Mouse (Mus musculus) olfactory bulb, adult 2 months (tissue): ENCODE data around the gene Agtr1a. TPM values are rescaled to one million over a fixed set of nuclear protein-coding genes. Genes with fewer than 3 reads are reported as not detected.

Experiments used
- H3K27ac ChIP-seq: fragments of 200-500 bp; 2 replicates; pipeline ENCODE4 v1.5.1; 2012; ENCODE audit warnings: low read depth, low read length; ENCODE audit not compliant: insufficient read depth
- H3K4me1 ChIP-seq: fragments of 200-500 bp; 2 replicates; pipeline ENCODE4 v1.6.1; 2012; ENCODE audit warnings: low read length; ENCODE audit not compliant: control insufficient read depth, insufficient read depth
- H3K4me3 ChIP-seq: fragments of 200-500 bp; 2 replicates; pipeline ENCODE4 v1.5.1; 2012; ENCODE audit warnings: mild to moderate bottlenecking, low read depth, low read length, moderate library complexity; ENCODE audit not compliant: insufficient read depth
- CTCF ChIP-seq: fragments of 200-500 bp; IDR thresholded peaks from 2 replicates; pipeline ENCODE4 v1.5.1; 2012; ENCODE audit warnings: low read depth, mild to moderate bottlenecking, low read length, moderate library complexity; ENCODE audit not compliant: insufficient read depth
- POLR2A ChIP-seq: fragments of 200-500 bp; IDR thresholded peaks from 2 replicates; pipeline ENCODE4 v1.6.1; 2012; ENCODE audit warnings: mild to moderate bottlenecking, low read depth, low read length, moderate library complexity; ENCODE audit not compliant: insufficient read depth
- WGBS: fragments of 180-500 bp; shearing (Covaris S2); methylation state at CpG from one replicate; pipeline ENCODE4 v1.1.7; 2018; 5-methylcytosine and 5-hydroxymethylcytosine counted together
- polyA plus RNA-seq: library from polyadenylated mRNA; stranded (reverse); fragments of >200 nt; gene quantifications from 2 replicates; pipeline ENCODE4 v1.2.4, GENCODE M21; 2012; ENCODE audit warnings: low replicate concordance; ENCODE audit not compliant: missing spikeins, insufficient read depth, insufficient read length

Gene Agtr1a
- polyA plus RNA-seq, result not detected in 2 replicates

DNA sequence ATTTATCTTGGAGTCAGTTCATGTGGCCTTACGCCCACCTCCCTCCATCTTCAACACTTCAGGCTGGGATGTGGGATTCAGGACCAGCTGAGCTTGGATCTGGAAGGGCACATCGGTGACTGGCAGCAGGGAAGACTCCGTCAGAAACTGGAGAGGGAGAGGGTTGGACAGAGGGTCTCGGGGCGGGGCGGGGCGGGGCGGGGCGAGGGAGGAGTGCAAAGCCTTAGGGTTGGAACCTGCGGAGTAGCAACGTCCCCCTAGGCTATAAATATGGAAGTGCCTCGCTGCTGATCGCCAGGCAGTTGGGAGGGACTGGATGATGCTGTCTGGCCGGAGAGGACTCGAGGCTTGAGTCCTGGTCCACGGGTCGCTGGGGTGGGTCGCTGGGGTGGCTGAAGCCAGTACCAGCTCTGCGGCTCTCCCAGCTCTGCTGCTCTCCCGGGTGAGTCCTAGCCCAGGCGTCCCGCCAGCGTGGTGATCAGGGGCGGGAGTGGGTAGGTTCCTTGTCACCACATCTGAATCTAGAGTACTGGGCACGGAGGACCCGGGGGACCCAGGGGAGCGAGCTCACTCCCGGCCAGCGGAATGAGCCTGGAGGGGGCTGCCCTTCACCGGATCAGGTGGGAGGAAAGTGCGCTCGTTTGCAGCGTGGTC lies at the start of gene Agtr1a:
Gene Agtr1a, plus strand, starts transcription at position 294 of the 654 bp plus-strand sequence.
- WGBS, result 3% methylated on average over 33 of the region's 33 CpGs
- TF ChIP-seq POLR2A, result no peak
- no peak for TF ChIP-seq CTCF
- no peak within 1 kb of the TSS for H3K27ac ChIP-seq
- peak within 1 kb of the TSS; percentile 40 for H3K4me3 ChIP-seq
- H3K4me1 ChIP-seq, result peaks cover 7% of the 10 kb centered on the region

GRCm38 (mm10) chr13:30310221-30310620 lies 26.0 kb upstream of the Agtr1a start:
- H3K4me1 ChIP-seq, result no peaks in the 10 kb centered on the region
- TF ChIP-seq POLR2A (no peak), CTCF (no peak)
- 83% methylated on average over 4 of the region's 4 CpGs for WGBS
- no peak overlapping the region for H3K27ac ChIP-seq
- H3K4me3 ChIP-seq, result no peak overlapping the region

DNA sequence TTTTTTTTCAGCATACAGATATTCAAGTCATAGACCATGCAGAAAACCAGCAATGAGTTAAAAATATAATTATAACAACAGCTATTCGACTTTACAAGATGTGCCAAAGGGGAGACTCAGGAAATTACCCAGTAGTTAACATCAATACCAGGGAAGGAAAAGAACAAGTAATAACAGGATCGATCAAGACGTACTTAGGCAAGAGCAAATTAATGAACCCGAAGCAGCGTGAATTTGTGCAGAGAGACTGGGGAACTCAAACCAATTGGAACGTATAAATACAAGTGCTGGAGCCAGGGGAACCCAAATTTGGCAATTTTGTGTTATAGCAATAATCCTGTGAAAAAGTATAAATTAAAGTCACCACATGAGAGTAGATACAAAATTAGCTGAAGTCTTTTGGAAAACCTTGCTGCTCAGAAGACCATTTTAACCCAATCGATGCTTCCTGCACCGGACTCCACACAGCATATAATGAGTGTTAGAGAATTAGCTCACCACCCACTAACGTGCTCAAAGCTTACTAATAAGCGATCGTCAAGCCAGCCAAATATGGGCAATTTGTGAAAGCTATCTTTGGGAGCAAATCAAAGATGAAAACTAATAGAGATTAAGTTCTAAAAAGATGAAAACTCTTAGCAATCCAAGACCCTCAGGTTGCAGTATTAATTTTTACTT lies 11.4 kb upstream of the Agtr1a start:
- TF ChIP-seq CTCF (no peak), POLR2A (no peak)
- Histone ChIP-seq H3K27ac (no peak overlapping the region), H3K4me1 (no peaks in the 10 kb centered on the region), H3K4me3 (no peak overlapping the region)
- 24% methylated on average over 11 of the region's 11 CpGs for WGBS

GRCm38 (mm10) chr13:30331061-30331460 lies 5.2 kb upstream of the Agtr1a start:
- Histone ChIP-seq H3K4me3 (no peak overlapping the region), H3K27ac (no peak overlapping the region), H3K4me1 (peaks cover 1% of the 10 kb centered on the region)
- TF ChIP-seq CTCF, result no peak
- TF ChIP-seq POLR2A, result no peak
- 90% methylated on average over 5 of the region's 5 CpGs for WGBS

GRCm38 (mm10) chr13:30331851-30332250 lies 4.4 kb upstream of the Agtr1a start:
- Histone ChIP-seq H3K4me1 (peaks cover 7% of the 10 kb centered on the region), H3K27ac (no peak overlapping the region), H3K4me3 (no peak overlapping the region)
- 71% methylated on average over 6 of the region's 6 CpGs for WGBS
- no peak for TF ChIP-seq CTCF
- TF ChIP-seq POLR2A, result no peak

DNA sequence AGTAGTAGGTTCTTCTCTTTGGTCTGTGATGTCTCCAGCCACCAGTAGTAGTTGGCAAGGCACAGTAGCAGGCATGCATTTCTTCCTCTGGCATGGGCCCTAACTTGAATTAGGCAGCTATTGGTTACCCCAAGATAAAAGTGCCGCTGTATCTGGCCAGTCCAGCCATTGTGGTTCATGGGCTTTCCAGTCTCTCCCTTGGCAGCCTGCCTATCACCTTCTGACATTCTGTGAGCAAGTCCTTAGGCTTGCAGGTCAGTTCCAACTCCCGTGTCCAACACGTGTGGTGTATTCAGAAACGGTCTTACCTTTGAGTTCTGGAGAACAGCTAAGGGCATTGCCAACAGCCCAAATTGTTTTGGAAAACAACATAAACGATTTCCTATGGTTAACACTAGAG lies 3.7 kb upstream of the Agtr1a start:
- no peak overlapping the region for H3K27ac ChIP-seq
- no peak overlapping the region for H3K4me3 ChIP-seq
- peaks cover 7% of the 10 kb centered on the region for H3K4me1 ChIP-seq
- WGBS, result 85% methylated on average over 5 of the region's 5 CpGs
- TF ChIP-seq POLR2A (no peak), CTCF (no peak)

- 93% methylated on average over 3 of the region's 3 CpGs for WGBS
- H3K27ac ChIP-seq, result no peak overlapping the region
- TF ChIP-seq CTCF (no peak), POLR2A (no peak)
- no peak overlapping the region for H3K4me3 ChIP-seq
- H3K4me1 ChIP-seq, result peaks cover 7% of the 10 kb centered on the region
Observed at GRCm38 (mm10) chr13:30334667-30335066, 1.6 kb upstream of the Agtr1a start.

DNA sequence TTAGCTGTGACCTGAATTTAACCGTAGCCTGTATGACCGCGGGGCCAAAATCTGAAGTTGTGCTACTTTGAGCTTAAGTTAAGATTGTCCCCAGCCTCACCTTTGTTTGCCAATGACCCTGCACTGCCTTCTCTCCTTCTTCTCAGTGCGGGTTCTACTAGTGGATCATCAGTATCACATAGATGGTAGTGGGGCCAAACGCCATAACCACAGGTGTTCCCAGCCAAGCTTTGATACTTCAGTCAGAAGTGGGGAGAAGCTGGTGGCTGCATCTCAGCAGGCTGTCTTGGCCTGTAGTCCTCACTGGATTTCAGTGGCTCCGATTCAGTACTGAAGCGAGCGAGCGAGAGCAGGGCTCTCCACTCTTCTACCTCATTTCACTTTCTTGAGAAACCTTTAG lies 672 bp downstream of the Agtr1a start:
- WGBS, result 48% methylated on average over 9 of the region's 9 CpGs
- no peak overlapping the region for H3K4me3 ChIP-seq

DNA sequence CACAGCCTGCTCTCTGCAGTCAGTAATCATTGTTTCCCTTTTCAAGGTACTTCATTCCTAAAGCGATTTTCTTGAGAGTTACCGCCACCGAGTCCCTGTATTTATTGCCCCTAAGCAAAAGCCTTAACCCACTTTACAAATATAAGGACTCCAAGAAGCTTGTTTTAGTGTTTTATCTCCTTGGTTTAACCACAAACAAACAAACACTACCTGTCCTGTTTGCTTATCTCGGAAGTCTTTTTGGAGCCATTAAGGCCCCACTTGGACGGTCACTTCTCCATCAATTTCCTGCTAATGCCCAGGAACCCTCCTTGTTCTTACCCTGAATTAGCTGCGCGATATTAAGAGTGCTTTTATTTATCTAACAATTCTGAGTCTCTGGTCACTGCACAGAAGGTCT lies 1.4 kb downstream of the Agtr1a start:
- TF ChIP-seq CTCF, result no peak
- no peak for TF ChIP-seq POLR2A
- Histone ChIP-seq H3K4me3 (no peak overlapping the region), H3K27ac (no peak overlapping the region), H3K4me1 (peaks cover 7% of the 10 kb centered on the region)
- WGBS, result 94% methylated on average over 7 of the region's 7 CpGs

More for the DNA sequence above, 672 bp downstream of the Agtr1a start:
- Histone ChIP-seq H3K4me1 (peaks cover 7% of the 10 kb centered on the region), H3K27ac (no peak overlapping the region)
- no peak for TF ChIP-seq CTCF
- TF ChIP-seq POLR2A, result no peak

- WGBS, result 80% methylated on average over 5 of the region's 5 CpGs
- Histone ChIP-seq H3K4me1 (peaks cover 7% of the 10 kb centered on the region), H3K27ac (no peak overlapping the region), H3K4me3 (no peak overlapping the region)
- no peak for TF ChIP-seq POLR2A
- no peak for TF ChIP-seq CTCF
Observed at GRCm38 (mm10) chr13:30338576-30338975, 2.3 kb downstream of the Agtr1a start.
